Mouse (Mus musculus) left cerebral cortex, adult 8-10 months (tissue): ENCODE measurements at regions not wholly inside any gene's neighbourhood (a gene's known extent, or its start where the extent isn't known, plus 50 kb on each side); places are given as distances from the start of the nearest gene placed in this dataset.

Source experiments
- DNase-seq, 2 experiments: peaks; one replicate each; pipeline ENCODE4 v3.0.0; 2022; ENCODE audit warnings: low spot score in 2 of 2

- DNase-seq: no peak
These were observed 185.9 kb upstream of the Npsr1 start for GRCm38 (mm10) chr9:23911851-23912250.

GRCm38 (mm10) chr9:23917345-23917744 lies 180.5 kb upstream of the Npsr1 start:
- DNase-seq: no peak

GRCm38 (mm10) chr9:23919191-23919904 lies 178.4 kb upstream of the Npsr1 start:
- DNase-seq: no peak

GRCm38 (mm10) chr9:23932185-23932584 lies 165.6 kb upstream of the Npsr1 start:
- DNase-seq: no peak

DNA sequence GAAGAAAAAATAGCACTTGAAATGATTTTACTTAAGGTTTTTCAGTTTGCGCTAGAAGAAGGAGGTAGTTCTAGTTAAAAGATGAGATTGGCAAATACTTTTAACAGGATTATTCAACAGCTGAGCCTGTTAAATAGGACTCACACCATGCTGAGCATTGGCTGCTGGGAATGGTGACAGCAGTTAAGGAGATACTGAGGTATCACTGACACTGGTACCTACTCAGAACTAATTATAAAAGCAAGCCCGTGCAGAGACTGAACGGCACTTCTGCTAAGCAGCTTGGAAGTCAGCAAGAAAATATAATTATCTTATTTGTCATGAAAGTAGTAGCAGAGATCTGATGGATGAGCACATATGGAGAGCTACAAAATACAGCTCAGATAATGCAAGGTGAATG lies 163.5 kb upstream of the Npsr1 start:
- no peak for DNase-seq

DNA sequence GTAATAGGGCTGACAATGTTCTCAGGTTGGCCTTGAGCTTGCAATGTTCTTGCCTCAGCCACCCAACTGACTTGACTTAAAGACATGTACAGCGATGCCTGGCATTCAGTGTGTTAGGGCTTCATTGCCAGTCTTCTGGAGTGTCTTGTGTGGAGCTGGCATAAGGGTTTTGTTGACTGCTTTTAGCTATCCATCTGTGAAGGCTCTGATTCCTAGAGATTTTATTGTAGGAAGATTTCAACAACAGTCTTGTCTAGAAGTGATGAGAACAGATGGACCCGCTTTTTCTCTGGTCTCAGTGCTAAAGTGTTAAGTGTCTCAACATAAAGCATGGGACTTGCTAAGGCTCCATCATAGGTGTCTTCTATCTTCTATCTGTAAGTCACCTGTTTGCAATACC lies 145.3 kb upstream of the Npsr1 start:
- peak in 1 of 2 experiments; percentile 72 for DNase-seq

GRCm38 (mm10) chr9:23956593-23956992 lies 141.2 kb upstream of the Npsr1 start:
- DNase-seq: no peak

GRCm38 (mm10) chr9:23969736-23970135 lies 128.1 kb upstream of the Npsr1 start:
- DNase-seq: no peak

DNA sequence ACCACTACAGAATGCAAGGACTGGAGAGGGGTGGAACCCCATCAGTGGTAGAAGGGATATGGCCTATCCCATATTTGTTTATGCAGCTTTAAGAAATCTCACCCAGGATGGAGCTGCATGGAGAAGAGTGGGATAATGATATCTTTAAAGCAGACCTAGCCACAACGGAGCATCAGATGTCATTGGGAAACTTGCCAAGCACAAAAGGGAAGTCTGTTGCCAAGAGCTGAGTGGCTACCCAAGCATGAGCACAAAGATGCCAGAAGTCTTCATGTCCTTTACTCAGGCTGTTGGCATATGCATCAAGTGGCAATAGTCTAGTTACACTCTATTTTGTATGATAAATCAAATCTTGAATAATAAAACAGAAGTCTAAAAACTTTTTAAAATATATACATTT lies 124.6 kb upstream of the Npsr1 start:
- no peak for DNase-seq

DNA sequence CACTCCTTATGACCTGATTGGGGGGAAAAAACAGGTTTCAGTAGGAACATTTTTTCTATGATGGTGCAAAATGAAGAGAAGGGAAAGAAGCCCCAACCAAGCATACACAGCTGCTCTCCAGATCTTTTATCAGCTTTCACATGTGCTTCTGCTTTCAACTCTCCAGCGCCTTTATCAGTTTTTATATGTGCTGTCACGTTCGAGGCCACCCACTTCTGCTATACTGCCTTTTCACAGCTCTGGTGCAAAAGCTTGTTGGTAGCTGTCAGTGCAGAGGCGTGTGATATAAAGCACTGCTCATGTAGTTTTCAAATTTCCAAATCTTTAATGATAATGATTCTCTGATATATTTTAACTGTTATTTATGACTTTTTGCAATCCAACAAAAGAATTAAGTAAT lies 120.2 kb upstream of the Npsr1 start:
- DNase-seq: peak in 1 of 2 experiments; percentile 34

- DNase-seq: no peak
These were observed 91.4 kb upstream of the Npsr1 start for GRCm38 (mm10) chr9:24006353-24006752.

DNA sequence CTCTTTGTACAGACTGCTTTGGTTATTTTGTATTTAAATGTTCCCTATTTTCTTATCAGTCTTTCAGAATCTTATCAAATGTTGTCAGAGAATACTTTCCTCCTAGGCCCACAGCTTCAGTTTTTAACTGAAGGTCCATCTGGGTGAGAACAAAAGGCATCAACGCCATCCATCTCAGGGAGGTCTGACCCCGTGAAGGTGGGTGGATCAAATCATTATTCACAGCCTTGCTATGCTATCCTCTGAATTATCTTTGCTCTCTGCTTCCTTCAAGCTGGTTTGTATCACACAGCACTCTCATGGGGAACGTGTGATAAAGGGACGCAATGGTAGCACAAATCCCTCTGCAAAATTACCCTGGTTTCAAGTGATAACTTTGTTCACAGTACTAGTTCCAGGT lies 59.5 kb upstream of the Npsr1 start:
- DNase-seq: no peak
